Mouse (Mus musculus) cerebellum, postnatal 10 days (tissue): Measurements from ENCODE around the gene Matn1.

Experiments used
- DNase-seq, 2 experiments: peaks; one replicate each; pipeline ENCODE4 v3.0.0; 2021; ENCODE audit warnings: mixed read lengths in 2 of 2

Gene Matn1

DNA sequence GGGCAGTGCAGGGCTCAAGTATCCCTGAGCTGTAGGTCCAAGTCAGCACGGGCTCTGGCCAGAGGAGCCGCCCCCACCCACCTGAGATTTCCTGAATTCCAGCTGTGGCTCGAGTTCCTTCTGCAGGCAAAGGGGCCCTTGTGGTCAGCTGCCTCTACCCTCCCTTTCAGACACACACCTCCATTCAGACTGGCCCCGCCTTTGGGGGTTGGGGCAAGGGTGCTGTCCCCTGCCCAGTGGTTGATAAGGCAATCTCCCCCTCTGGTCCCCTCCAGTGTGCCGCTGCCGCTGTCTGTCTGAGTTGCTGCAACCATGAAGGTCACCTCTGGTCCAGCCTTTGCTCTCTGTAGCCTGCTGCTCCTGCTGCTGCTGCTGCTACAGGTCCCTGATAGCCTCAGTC is at the start of gene Matn1:
Gene Matn1 (plus strand): TSS at position 274 of the 400 bp plus-strand sequence.
- DNase-seq, result no peak

DNA sequence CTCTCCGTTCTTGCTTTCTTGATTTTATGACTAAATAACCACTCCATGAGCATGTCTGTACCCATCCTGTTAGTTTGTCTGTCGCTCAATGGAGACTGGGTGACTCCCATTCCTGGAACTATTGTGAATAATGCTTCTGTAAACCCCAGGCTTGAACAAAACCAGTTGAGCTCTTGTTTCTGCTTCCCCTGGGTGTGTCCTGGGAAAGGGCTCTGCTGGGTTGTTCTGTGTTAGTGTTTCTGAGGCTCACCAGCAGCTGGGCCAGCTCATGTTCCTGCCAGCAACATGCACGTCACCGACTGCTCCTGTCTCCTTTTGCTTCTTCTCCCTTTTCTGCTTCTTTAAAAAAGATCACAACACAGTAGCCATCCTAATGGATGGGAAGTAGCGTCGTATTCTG is 48.5 kb upstream of the Matn1 start:
- DNase-seq, result no peak

GRCm38 (mm10) chr4:130896372-130896771 is 47.8 kb upstream of the Matn1 start:
- peak; percentile 81 to 88 for DNase-seq

DNA sequence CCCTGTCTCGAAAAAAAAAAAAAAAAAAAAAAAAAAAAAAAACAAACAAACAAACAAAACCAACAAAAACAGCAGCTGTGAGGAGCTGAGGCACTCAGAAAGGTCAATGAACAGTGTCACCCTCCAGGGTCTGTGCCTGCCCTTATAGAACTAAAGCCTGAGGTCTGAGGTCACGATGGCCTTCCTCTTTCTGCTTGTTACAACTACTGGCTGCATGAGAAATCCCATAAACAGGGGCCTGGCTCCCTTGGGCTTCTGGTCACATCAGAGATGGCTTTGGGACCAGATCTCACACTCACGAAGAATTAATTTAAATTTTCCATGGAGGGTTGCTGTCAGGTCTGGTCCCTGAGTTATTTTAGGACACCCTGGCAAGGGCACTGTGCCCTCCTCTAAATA is 44.8 kb upstream of the Matn1 start:
- no peak for DNase-seq

DNA sequence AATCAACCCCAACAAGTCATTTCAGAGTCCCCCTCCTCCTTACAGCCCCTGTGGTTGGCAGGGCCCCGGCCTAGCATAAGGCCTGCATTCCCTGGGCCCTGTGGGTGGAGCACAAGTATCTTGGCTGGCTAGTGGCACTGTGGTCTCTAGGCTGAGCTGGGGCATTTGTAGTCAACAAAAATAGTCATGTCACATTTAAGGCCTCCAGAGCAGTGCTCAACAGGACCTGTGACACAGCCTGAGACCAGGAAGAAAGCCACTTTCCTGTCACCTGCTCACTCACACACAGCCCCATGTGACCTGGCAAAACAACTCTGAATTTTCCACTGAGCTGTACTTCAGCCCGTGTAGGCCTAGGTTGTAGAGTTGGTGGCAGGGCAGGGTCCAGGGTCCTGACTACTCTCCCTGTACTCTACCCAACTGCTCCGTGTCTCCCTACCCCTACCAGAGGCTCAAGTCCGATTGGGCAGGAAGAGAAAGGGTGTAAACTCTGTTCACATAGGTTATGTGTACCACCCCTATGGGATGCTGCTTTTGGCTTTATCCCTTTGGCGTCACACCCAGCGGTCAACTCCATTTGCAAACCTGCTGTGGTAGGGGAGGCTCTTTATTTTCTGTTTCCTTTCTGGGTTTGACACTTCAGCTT is 44.3 kb upstream of the Matn1 start:
- DNase-seq, result no peak

GRCm38 (mm10) chr4:130900746-130901145 is 43.4 kb upstream of the Matn1 start:
- peak; percentile 79 to 83 for DNase-seq

- no peak for DNase-seq
Observed at GRCm38 (mm10) chr4:130902289-130902781, 41.9 kb upstream of the Matn1 start.

- no peak for DNase-seq
Observed at GRCm38 (mm10) chr4:130905025-130905424, 39.2 kb upstream of the Matn1 start.

- DNase-seq, result no peak
Observed at GRCm38 (mm10) chr4:130905882-130906281, 38.3 kb upstream of the Matn1 start.

DNA sequence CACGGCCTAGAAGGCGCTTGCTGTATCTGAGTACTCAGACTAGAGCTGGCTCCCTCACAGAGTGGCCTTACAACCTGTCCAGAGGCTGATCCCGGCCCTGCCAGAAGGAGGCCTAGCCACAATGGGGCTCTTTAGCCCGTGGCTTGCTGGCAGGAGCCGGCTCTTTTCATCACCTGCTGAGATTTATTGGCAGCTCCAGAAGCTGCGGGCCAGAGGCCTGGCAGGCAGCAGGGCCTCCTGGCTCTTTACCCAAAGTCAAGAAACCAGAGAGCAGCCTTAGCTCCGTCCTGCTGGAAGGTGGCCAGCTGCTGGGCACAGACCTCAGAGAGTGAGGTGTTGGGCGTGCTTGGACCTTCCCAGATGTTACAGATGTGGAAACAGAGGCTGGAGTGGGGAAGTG is 37.9 kb upstream of the Matn1 start:
- DNase-seq, result peak; percentile 91 to 95

- peak in 1 of 2 experiments; percentile 60 for DNase-seq
Observed at GRCm38 (mm10) chr4:130907200-130908069, 36.8 kb upstream of the Matn1 start.

- DNase-seq, result no peak
Observed at GRCm38 (mm10) chr4:130908133-130908532, 36.1 kb upstream of the Matn1 start.

DNA sequence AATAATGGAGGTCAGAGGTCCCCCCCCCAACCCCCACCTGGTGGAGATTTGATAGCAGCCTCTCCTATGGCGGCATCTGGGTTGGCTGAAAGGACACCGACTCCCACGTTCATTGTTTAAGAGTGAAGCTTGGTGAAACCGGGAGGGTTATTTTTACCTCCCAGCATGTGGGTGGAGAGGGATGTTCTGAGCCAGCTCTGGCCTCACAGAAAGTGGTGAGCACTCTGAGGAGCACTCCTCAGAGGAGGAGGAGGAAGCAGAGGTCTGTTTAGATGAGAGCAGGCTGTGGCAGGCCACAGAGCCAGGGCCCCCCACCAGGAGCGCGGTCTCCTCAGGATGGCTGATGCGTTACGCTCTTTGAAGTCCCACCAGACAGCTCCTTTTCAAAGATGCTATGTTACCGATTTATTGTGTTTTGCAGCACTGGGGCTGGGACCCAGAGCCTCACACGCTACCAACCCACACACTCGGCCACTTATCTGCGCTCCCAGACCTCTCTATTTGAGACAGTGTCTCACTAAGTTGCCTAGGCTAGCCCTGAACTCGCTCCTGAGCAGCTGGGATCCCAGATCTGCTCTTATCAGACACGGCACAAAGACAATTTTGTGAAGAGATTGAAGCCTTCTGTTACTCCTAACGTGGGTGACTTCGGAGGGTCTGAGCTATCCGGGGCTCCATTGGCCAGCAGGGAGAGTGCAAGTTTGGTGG is 34.9 kb upstream of the Matn1 start:
- no peak for DNase-seq

- no peak for DNase-seq
Observed at GRCm38 (mm10) chr4:130910666-130911065, 33.5 kb upstream of the Matn1 start.

DNA sequence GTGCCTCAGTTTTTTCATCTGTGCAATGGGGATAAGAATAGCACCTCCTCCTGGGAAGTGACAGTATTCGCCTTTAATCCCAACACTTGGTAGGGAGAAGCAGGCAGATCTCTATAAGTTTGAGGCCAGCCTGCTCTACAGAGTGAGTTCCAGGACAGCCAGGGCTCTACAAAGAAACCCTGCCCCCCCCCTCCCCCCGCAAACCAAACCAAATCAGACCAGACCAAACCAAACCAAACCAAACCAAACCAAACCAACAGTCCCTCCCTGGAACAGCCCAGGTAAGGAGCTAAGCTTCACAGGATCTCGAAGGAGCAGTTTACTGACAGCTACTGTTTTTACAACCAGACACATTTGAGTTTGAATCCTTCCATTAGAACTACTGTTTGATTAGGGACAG is 31.6 kb upstream of the Matn1 start:
- no peak for DNase-seq

GRCm38 (mm10) chr4:130913077-130913476 is 31.1 kb upstream of the Matn1 start, which contains the start of gene Laptm5:
Gene Laptm5, plus strand, starts transcription at chr4:130913125.
- DNase-seq, result no peak

GRCm38 (mm10) chr4:130913511-130913910 is 30.7 kb upstream of the Matn1 start:
- no peak for DNase-seq

GRCm38 (mm10) chr4:130914011-130914410 is 30.2 kb upstream of the Matn1 start:
- no peak for DNase-seq

- no peak for DNase-seq
Observed at GRCm38 (mm10) chr4:130914527-130914926, 29.7 kb upstream of the Matn1 start.

- DNase-seq, result no peak
Observed at GRCm38 (mm10) chr4:130915006-130915667, 29.0 kb upstream of the Matn1 start.

DNA sequence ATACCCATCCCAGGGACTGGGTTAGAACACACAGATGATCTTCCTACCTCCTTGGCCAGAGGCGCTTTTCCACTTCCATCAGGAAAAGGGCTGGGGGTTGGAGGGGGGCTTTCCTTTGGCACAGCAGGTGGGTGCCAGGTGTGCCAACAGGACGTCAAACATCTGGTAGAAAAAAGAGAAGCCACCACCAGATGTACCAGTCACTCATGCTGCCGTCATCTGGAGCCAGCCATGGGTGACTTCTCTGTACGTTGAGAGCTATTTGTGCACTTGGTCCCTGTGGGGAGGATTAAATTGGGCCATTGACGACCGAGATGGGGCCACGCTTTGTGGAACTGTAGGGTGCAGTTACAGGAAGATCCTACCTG is 28.5 kb upstream of the Matn1 start:
- no peak for DNase-seq

GRCm38 (mm10) chr4:130916639-130917038 is 27.5 kb upstream of the Matn1 start:
- no peak for DNase-seq

DNA sequence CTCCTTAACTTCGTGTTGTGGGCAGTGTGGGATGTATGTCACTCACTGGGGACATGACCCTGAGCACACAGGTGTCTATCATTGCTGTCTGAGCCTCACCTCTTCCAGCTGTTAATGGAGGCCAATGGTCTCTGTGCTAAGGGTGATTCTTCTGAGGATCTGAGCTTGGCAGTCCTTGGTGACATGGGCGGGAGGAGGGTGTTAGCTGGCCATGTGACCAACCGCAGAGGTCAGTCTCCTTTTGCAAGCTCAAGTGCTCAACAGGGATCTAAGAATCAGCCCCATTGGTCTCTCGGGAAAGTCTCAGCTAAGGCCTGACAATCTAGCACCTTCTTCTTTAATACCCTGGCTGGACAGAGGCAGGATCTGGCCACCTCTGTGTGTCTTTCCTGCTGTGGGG is 26.6 kb upstream of the Matn1 start:
- DNase-seq, result no peak
